Mouse (Mus musculus) liver, postnatal 0 days (tissue): Measurements from ENCODE around the gene Tbc1d20.

Experiments used
- CTCF ChIP-seq: sonication (generic); IDR thresholded peaks from 2 replicates; pipeline ENCODE4 v1.5.1; 2016; ENCODE audit warnings: antibody characterized with exemption, low read depth
- EP300 ChIP-seq: IDR thresholded peaks from 2 replicates; pipeline ENCODE4 v1.6.1; 2016; ENCODE audit warnings: antibody characterized with exemption, low read depth, mild to moderate bottlenecking

DNA sequence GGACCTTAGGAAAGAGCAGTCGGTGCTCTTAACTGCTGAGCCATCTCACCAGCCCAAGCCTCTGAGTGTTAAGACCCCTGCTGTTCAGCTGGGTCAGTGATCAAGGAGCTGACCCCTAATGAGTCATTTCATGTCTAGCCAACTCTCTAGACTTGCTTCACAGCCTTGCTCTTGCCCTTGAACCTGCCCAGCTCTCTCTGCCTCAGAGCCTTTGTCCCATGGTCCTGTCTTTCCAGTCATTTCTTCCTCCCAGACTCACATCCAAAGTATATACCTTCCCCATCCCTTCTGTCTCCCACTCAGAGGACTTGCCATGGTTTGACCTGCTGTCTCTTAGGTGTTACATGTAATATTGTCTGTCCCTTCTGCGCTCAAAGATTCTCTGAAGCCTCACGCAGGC lies 63.6 kb downstream of the Tbc1d20 start:
- no peak for TF ChIP-seq EP300
- no peak for TF ChIP-seq CTCF
